Mouse (Mus musculus) intestine, embryonic 16.5 days (tissue): ENCODE results near the gene Cyp27a1. TPM values are rescaled to one million over a fixed set of nuclear protein-coding genes. Genes with fewer than 3 reads are reported as not detected.

Experiments
- ATAC-seq: fragments of 200-750 bp; cut with Nextera tagmentation; 2 replicates; pipeline ENCODE4 v1.8.0; 2017; ENCODE audit warnings: moderate TSS enrichment, moderate library complexity
- H3K27ac ChIP-seq: fragments of 300-500 bp; sonication (generic); 2 replicates; pipeline ENCODE4 v1.5.1; 2014; ENCODE audit warnings: mild to moderate bottlenecking, low read length
- H3K27me3 ChIP-seq: fragments of 300-500 bp; sonication (generic); replicated peaks from 2 replicates; pipeline ENCODE4 v1.6.1; 2014; ENCODE audit warnings: low read length, control low read depth, mixed read lengths; ENCODE audit not compliant: control insufficient read depth, insufficient read depth
- H3K36me3 ChIP-seq: fragments of 300-500 bp; sonication (generic); 2 replicates; pipeline ENCODE4 v1.6.1; 2014; ENCODE audit warnings: low read length, control low read depth; ENCODE audit not compliant: control insufficient read depth, insufficient read depth
- H3K4me1 ChIP-seq: fragments of 300-500 bp; sonication (generic); 2 replicates; pipeline ENCODE4 v1.6.1; 2014; ENCODE audit warnings: low read length, control low read depth, mixed read lengths; ENCODE audit not compliant: control insufficient read depth, insufficient read depth
- H3K4me2 ChIP-seq: fragments of 300-500 bp; sonication (generic); 2 replicates; pipeline ENCODE4 v1.6.1; 2014; ENCODE audit warnings: low read depth, low read length, control low read depth
- H3K4me3 ChIP-seq: fragments of 300-500 bp; sonication (generic); 2 replicates; pipeline ENCODE4 v1.5.1; 2014; ENCODE audit warnings: mild to moderate bottlenecking, low read length
- H3K9ac ChIP-seq: fragments of 300-500 bp; sonication (generic); 2 replicates; pipeline ENCODE4 v1.6.1; 2014; ENCODE audit warnings: low read depth, low read length
- H3K9me3 ChIP-seq: fragments of 300-500 bp; sonication (generic); 2 replicates; pipeline ENCODE4 v1.6.1; 2016; ENCODE audit warnings: low read length, control low read depth; ENCODE audit not compliant: control insufficient read depth
- WGBS: fragments of 180-500 bp; shearing (Covaris S2); extraction: QIAGEN DNeasy Blood & Tissue Kit; methylation state at CpG from one replicate; pipeline ENCODE4 v1.1.7; 2014; 5-methylcytosine and 5-hydroxymethylcytosine counted together
- polyA plus RNA-seq: library from polyadenylated mRNA; unstranded; fragments of >200 nt; fragmentation: Nextera tagmentation; extraction: Ambion mirVana; gene quantifications from 2 replicates; pipeline ENCODE4 v1.2.1, GENCODE M21; 2015

The Cyp27a1 gene
- polyA plus RNA-seq, 1 experiment from 2014 or later = 8.0 TPM

DNA sequence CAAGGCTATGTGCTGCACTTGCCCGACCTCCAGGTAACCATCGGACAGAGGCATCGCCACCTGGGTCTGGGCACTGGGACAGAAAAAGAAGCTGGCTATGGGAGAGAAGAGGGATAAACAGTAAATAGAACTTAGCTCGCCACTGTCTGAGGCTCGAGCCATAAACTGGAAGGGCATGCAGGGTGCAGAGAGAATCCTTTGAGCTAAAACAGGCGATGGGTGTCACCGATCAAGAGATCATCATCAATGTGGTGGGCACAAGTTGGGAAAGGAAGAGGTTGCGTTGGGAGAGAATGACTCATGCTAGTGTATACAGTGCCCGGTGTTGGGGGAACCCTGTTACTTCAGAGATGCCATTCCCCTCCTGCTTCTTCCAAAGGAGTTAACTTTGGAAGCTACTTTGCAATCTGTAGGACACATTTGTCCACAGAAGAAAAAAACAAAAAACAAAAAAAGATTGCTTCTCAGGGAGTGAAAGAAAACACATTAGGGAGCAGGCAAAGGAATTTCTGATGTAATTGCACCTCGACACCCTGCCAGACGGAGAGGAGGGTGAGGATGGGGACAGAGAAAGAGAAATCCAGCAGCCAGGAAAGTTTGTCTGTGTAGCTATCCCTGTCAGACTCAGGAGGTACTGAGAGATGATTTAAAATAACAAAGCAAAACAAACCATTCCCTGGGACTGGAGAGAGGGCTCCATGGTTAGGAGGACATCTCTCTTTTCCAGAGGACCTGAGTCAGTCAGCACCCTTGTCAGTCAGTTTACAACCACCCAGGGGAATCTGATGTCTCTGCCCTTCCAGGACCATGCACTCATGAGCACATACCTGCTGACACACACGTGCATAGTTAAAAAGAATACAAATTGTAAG, 721 bp downstream of the Cyp27a1 start:
- WGBS = 23% methylated on average over 12 of the region's 12 CpGs
- H3K36me3 ChIP-seq = no peaks in the 10 kb centered on the region
- peak; percentile 21; the same call in 1 of the 2 replicates for ATAC-seq
- peak overlapping the region; percentile 99 for H3K4me2 ChIP-seq
- peak overlapping the region; percentile 65 for H3K4me3 ChIP-seq
- no peak overlapping the region for H3K27ac ChIP-seq
- H3K27me3 ChIP-seq = no peaks in the 10 kb centered on the region
- no peaks in the 10 kb centered on the region for H3K9me3 ChIP-seq
- peaks cover 9% of the 10 kb centered on the region for H3K4me1 ChIP-seq
- H3K9ac ChIP-seq = peak overlapping the region; percentile 80

- peaks cover 9% of the 10 kb centered on the region for H3K4me1 ChIP-seq
- H3K9me3 ChIP-seq = no peaks in the 10 kb centered on the region
- H3K9ac ChIP-seq = no peak overlapping the region
- no peak overlapping the region for H3K4me2 ChIP-seq
- 43% methylated on average over 2 of the region's 2 CpGs for WGBS
- no peak overlapping the region for H3K4me3 ChIP-seq
- H3K27me3 ChIP-seq = no peaks in the 10 kb centered on the region
- no peak for ATAC-seq
- no peaks in the 10 kb centered on the region for H3K36me3 ChIP-seq
- H3K27ac ChIP-seq = no peak overlapping the region
These were observed 1.6 kb downstream of the Cyp27a1 start for GRCm38 (mm10) chr1:74714967-74715366.

GRCm38 (mm10) chr1:74715468-74715867, 2.1 kb downstream of the Cyp27a1 start:
- no peak overlapping the region for H3K4me2 ChIP-seq
- WGBS = 66% methylated on average over 5 of the region's 5 CpGs
- H3K27me3 ChIP-seq = no peaks in the 10 kb centered on the region
- no peak for ATAC-seq
- no peak overlapping the region for H3K4me3 ChIP-seq
- no peak overlapping the region for H3K27ac ChIP-seq
- H3K4me1 ChIP-seq = peaks cover 9% of the 10 kb centered on the region
- no peaks in the 10 kb centered on the region for H3K9me3 ChIP-seq
- H3K9ac ChIP-seq = no peak overlapping the region
- H3K36me3 ChIP-seq = no peaks in the 10 kb centered on the region

GRCm38 (mm10) chr1:74715886-74716285, 2.5 kb downstream of the Cyp27a1 start:
- ATAC-seq = no peak
- Histone ChIP-seq H3K4me1 (peaks cover 9% of the 10 kb centered on the region), H3K27me3 (no peaks in the 10 kb centered on the region), H3K9me3 (no peaks in the 10 kb centered on the region), H3K4me2 (no peak overlapping the region), H3K9ac (no peak overlapping the region), H3K27ac (no peak overlapping the region), H3K4me3 (no peak overlapping the region), H3K36me3 (no peaks in the 10 kb centered on the region)
- 92% methylated on average over 6 of the region's 6 CpGs for whole genome bisulfite sequencing

GRCm38 (mm10) chr1:74718113-74718512, 4.7 kb downstream of the Cyp27a1 start:
- 88% methylated on average over 8 of the region's 8 CpGs for WGBS
- H3K4me2 ChIP-seq = no peak overlapping the region
- ATAC-seq = no peak

GRCm38 (mm10) chr1:74719281-74719680, 5.9 kb downstream of the Cyp27a1 start:
- 77% methylated on average over 3 of the region's 3 CpGs for WGBS
- H3K27ac ChIP-seq = no peak overlapping the region
- H3K27me3 ChIP-seq = no peaks in the 10 kb centered on the region
- H3K36me3 ChIP-seq = no peaks in the 10 kb centered on the region
- H3K4me2 ChIP-seq = no peak overlapping the region
- H3K4me1 ChIP-seq = no peaks in the 10 kb centered on the region
- H3K9me3 ChIP-seq = no peaks in the 10 kb centered on the region
- no peak overlapping the region for H3K9ac ChIP-seq
- ATAC-seq = no peak
- no peak overlapping the region for H3K4me3 ChIP-seq

More at GRCm38 (mm10) chr1:74718113-74718512, 4.7 kb downstream of the Cyp27a1 start:
- Histone ChIP-seq H3K36me3 (no peaks in the 10 kb centered on the region), H3K27me3 (no peaks in the 10 kb centered on the region), H3K4me1 (peaks cover 2% of the 10 kb centered on the region), H3K4me3 (no peak overlapping the region), H3K27ac (no peak overlapping the region), H3K9ac (no peak overlapping the region), H3K9me3 (no peaks in the 10 kb centered on the region)

GRCm38 (mm10) chr1:74721657-74722056, 8.3 kb downstream of the Cyp27a1 start:
- Histone ChIP-seq H3K27ac (no peak overlapping the region), H3K36me3 (no peaks in the 10 kb centered on the region), H3K4me1 (0 out of 2 replicates have a peak, but pooled peaks cover 3% of the 10 kb centered on the region), H3K27me3 (no peaks in the 10 kb centered on the region), H3K4me3 (no peak overlapping the region), H3K4me2 (no peak overlapping the region), H3K9ac (no peak overlapping the region), H3K9me3 (no peaks in the 10 kb centered on the region)
- ATAC-seq = no peak
- WGBS = 73% methylated on average over 6 of the region's 6 CpGs

GRCm38 (mm10) chr1:74723748-74724147, 10.4 kb downstream of the Cyp27a1 start:
- Histone ChIP-seq H3K4me3 (no peak overlapping the region), H3K27me3 (no peaks in the 10 kb centered on the region), H3K27ac (no peak overlapping the region), H3K9ac (no peak overlapping the region), H3K4me1 (0 out of 2 replicates have a peak, but pooled peaks cover 3% of the 10 kb centered on the region), H3K4me2 (no peak overlapping the region), H3K36me3 (no peaks in the 10 kb centered on the region), H3K9me3 (no peaks in the 10 kb centered on the region)
- WGBS = 74% methylated on average over 2 of the region's 2 CpGs
- ATAC-seq = no peak

DNA sequence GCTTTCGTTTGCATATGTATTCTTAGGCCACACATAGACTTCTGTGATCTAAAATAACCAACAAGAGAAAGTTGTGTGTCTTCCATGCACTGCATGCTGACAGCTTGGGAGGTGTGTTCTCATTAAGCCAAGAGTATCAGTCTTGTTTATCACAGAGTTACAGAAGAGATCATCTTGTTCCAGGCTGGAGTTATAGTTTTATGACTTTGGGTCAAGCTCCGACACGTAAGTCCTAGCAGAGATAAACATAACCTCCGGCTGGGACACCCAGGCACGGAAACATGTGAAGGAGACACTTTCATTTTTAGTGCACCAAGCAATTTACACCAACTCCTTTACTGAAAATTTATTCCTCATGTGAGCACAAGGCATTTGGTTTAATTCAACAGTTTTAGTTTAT, 12.7 kb downstream of the Cyp27a1 start:
- peak; percentile 77 for ATAC-seq
- Histone ChIP-seq H3K27me3 (no peaks in the 10 kb centered on the region), H3K9me3 (no peaks in the 10 kb centered on the region), H3K4me3 (no peak overlapping the region), H3K36me3 (no peaks in the 10 kb centered on the region), H3K9ac (peak overlapping the region; percentile 27; the same call in 1 of the 2 replicates), H3K27ac (peak overlapping the region; percentile 39; the same call in 1 of the 2 replicates), H3K4me2 (peak overlapping the region; percentile 18; the same call in 1 of the 2 replicates), H3K4me1 (0 out of 2 replicates have a peak, but pooled peaks cover 3% of the 10 kb centered on the region)
- WGBS = 36% methylated on average over 5 of the region's 5 CpGs
